In genomic region chr12:103301645-103302044, GRCm38 (mm10) we compare ENCODE assay signal across 8 mouse cellular contexts. TPM values are rescaled to one million over a fixed set of nuclear protein-coding genes. Genes with fewer than 3 reads are reported as not detected.
DNase-seq lines count a peak whose midpoint lies in the region; ATAC-seq lines count a peak whose summit lies in the region.

No protein-coding gene starts in this region.

- H3K4me2 ChIP-seq in forebrain, embryonic 14.5 days (ENCODE audit: low read length): no peak overlapping the region

- H3K4me1 ChIP-seq in forebrain, embryonic 14.5 days (ENCODE audit: control insufficient read depth, insufficient read depth, low read length): no peaks in the 10 kb centered on the region

- no peaks in the 10 kb centered on the region for H3K36me3 ChIP-seq in forebrain, embryonic 14.5 days (ENCODE audit: control insufficient read depth, insufficient read depth, low read length)

- H3K27ac ChIP-seq in forebrain, embryonic 14.5 days (ENCODE audit: low read depth, low read length): no peak overlapping the region

- peak; percentile 64 for DNase-seq in gastrocnemius, postnatal 10 days
- DNase-seq in gastrocnemius, adult 8-10 months (ENCODE audit: low spot score in 2 of 2): no peak
- DNase-seq in right cerebral cortex, adult 18-20 months: peak; percentile 50
- no peak for DNase-seq in right cerebral cortex, postnatal 36 days (ENCODE audit: low spot score in 2 of 2)
- DNase-seq in brain, adult 2 months (ENCODE audit: low read depth, low spot score): peak; percentile 79
- peak; percentile 72 for DNase-seq in forebrain, embryonic 14.5 days (ENCODE audit: low spot score)
- DNase-seq in left cerebral cortex, postnatal 4 days: peak; percentile 62
- DNase-seq in right cerebral cortex, postnatal 4 days: peak; percentile 72

- 49% methylated on average over 2 of the region's 2 CpGs for WGBS in forebrain, embryonic 14.5 days

- H3K27me3 ChIP-seq in forebrain, embryonic 14.5 days (replicated peaks; ENCODE audit: control insufficient read depth, insufficient read depth, low read length): no peaks in the 10 kb centered on the region

- no peak overlapping the region for H3K4me3 ChIP-seq in forebrain, embryonic 14.5 days (ENCODE audit: low read depth, low read length)

- intact Hi-C loops in left cerebral cortex, postnatal 4 days (cut with DNase I): loop anchor here (5.0 kb wide), 1 partner anchor 159 kb away; no protein-coding TSS in a partner anchor

- H3K9ac ChIP-seq in forebrain, embryonic 14.5 days (ENCODE audit: low read length): no peak overlapping the region

- ATAC-seq in forebrain, embryonic 14.5 days: no peak

- no peaks in the 10 kb centered on the region for H3K9me3 ChIP-seq in forebrain, embryonic 14.5 days (replicated peaks; ENCODE audit: control insufficient read depth, low read length)

RNA-seq across cellular contexts. Expression of gene Fam181a, which starts 9.1 kb away (rescaled TPM):
- total RNA-seq in gastrocnemius, postnatal 10 days (2021): not detected
- total RNA-seq in gastrocnemius, adult 8-10 months (2022): not detected
- 5.2 and 5.5 TPM in 2 replicates for polyA plus RNA-seq in forebrain, embryonic 14.5 days (2014; fragmentation: Nextera tagmentation; extraction: Ambion mirVana)
- 1 to 10 TPM; 4.9 to 7.0 TPM for total RNA-seq in left cerebral cortex, postnatal 4 days (2021)

RNA-seq across cellular contexts. Expression of gene Asb2, which starts 54.2 kb away (rescaled TPM):
- 100 to 1,000 TPM; 104 to 141 TPM for total RNA-seq in gastrocnemius, postnatal 10 days (2021)
- 100 to 1,000 TPM; 524 to 740 (median 599) TPM for total RNA-seq in gastrocnemius, adult 8-10 months (2022)
- polyA plus RNA-seq in forebrain, embryonic 14.5 days (2014; fragmentation: Nextera tagmentation; extraction: Ambion mirVana): 0.69 and 1.0 TPM in 2 replicates
- total RNA-seq in left cerebral cortex, postnatal 4 days (2021): 1 to 10 TPM; 1.4 to 1.8 TPM

RNA-seq across cellular contexts. Expression of gene Prima1, which starts 59.7 kb away (rescaled TPM):
- total RNA-seq in gastrocnemius, postnatal 10 days (2021): 1 to 10 TPM; 1.3 to 2.1 TPM
- total RNA-seq in gastrocnemius, adult 8-10 months (2022): 10 to 100 TPM in 3 of 4 experiments, 1 to 10 TPM in 1; 6.5 to 25.9 (median 14.7) TPM
- polyA plus RNA-seq in forebrain, embryonic 14.5 days (2014; fragmentation: Nextera tagmentation; extraction: Ambion mirVana): 0.33 TPM in 1 of 2 replicates, not detected in the other
- 1 to 10 TPM in 1 of 2 experiments, under 1 TPM in 1; 0.62 to 1.8 TPM for total RNA-seq in left cerebral cortex, postnatal 4 days (2021)

Comparison
In these comparisons a context has a peak if more than half of its experiments do, and no peak if none do; other contexts are left out.
1. DNase-seq: peak in gastrocnemius, postnatal 10 days (single experiment), right cerebral cortex, adult 18-20 months (single experiment), brain, adult 2 months (single experiment), forebrain, embryonic 14.5 days (single experiment), left cerebral cortex, postnatal 4 days (single experiment) and right cerebral cortex, postnatal 4 days (single experiment); none in gastrocnemius, adult 8-10 months (0 of 2) and right cerebral cortex, postnatal 36 days (0 of 2).
2. RNA of gene Fam181a, which starts 9.1 kb away (total RNA-seq): 4.9 to 7.0 TPM in left cerebral cortex, postnatal 4 days; not detected in gastrocnemius, postnatal 10 days and not detected in gastrocnemius, adult 8-10 months; every median in the first group is over 4 times any median in the second.
3. RNA of gene Asb2, which starts 54.2 kb away (total RNA-seq): 524 to 740 TPM in gastrocnemius, adult 8-10 months and 104 to 141 TPM in gastrocnemius, postnatal 10 days; 1.4 to 1.8 TPM in left cerebral cortex, postnatal 4 days; every median in the first group is over 10 times any median in the second.